Mouse (Mus musculus) stomach, postnatal 0 days (tissue): ENCODE measurements around the gene Timm13.

Experiments
- CTCF ChIP-seq: IDR thresholded peaks from 2 replicates; pipeline ENCODE4 v1.5.1; 2016; ENCODE audit warnings: antibody characterized with exemption, low read depth, mild to moderate bottlenecking, moderate library complexity
- EP300 ChIP-seq: optimal IDR thresholded peaks from 2 replicates; pipeline ENCODE3; 2016; ENCODE audit warnings: antibody characterized with exemption

GRCm38 (mm10) chr10:80947802-80948201 is 47.0 kb upstream of the Timm13 start:
- no peak for TF ChIP-seq EP300
- TF ChIP-seq CTCF: no peak
